Mouse (Mus musculus) gastrocnemius, postnatal 4 days (tissue): Measurements from ENCODE around the gene Cep295nl. TPM values are rescaled to one million over a fixed set of nuclear protein-coding genes. Genes with fewer than 3 reads are reported as not detected.

Source experiments
- DNase-seq, 2 experiments: peaks; one replicate each; pipeline ENCODE4 v3.0.0; 2021 to 2022; ENCODE audit warnings: low spot score in 2 of 2, mixed read lengths in 2 of 2
- total RNA-seq, 2 experiments: library from RNA; stranded (reverse); gene quantifications; 2 replicates each; pipeline ENCODE4 v1.2.3; 2021

The Cep295nl gene
- total RNA-seq, 2 experiments from 2014 or later, result 3.2 to 4.3 TPM

- no peak for DNase-seq
These were observed 13.3 kb upstream of the Cep295nl start, which contains the start of gene Timp2 for GRCm38 (mm10) chr11:118355640-118356039. Timp2 (minus strand) TSS chr11:118355740.

- peak; percentile 90 to 94 for DNase-seq
These were observed 12.9 kb upstream of the Cep295nl start for GRCm38 (mm10) chr11:118355205-118355604.

DNA sequence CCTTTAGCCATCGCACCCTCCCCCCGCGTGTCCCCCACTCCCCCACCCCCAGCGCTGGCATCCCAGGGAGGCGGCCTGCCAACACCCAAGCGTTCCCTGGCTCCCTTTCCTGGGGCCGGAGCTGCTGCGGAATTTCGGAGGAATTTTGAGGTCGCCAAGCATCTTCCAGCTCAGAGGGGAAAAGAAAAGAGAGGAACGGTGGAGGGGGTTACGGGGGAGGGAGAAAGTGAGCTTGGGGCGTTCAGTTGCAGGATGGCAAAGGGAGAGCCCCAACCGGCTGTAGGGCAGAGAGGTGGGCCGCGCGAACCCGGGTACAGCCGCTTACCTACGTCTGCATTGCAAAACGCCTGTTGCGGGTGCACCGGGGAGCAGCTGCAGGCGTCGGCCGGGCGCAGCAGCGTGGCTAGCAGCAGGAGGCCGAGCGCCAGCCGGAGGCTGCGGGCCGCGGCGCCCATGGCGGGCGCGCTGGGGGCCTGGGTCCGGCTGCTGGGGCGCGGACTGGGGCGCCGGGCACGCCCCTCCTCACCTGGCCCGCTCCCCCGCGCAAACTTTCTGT is 12.4 kb upstream of the Cep295nl start:
- DNase-seq, result peak; percentile 59 to 62

- DNase-seq, result no peak
These were observed 7.2 kb upstream of the Cep295nl start for GRCm38 (mm10) chr11:118349494-118349893.

DNA sequence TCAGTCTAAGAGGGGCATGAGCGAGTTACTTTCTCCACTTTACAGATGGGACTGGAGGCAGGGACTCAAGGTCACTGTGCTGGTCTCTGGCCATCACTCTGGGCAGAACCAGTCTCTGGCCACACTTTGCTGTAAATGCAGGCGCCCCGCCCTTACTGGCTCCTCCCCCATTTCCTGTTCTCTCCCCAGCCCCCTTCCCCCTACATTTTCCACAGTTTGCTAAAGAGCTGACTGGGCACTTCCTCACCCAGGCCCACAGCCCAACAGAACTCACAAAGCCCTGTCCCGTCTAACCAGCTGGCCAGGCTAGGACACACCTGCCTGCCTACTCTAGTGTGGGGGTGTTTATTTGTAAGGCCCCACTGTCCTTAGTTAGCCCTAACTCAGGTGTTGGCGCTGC is 6.6 kb upstream of the Cep295nl start:
- DNase-seq, result peak in 1 of 2 experiments; percentile 63

DNA sequence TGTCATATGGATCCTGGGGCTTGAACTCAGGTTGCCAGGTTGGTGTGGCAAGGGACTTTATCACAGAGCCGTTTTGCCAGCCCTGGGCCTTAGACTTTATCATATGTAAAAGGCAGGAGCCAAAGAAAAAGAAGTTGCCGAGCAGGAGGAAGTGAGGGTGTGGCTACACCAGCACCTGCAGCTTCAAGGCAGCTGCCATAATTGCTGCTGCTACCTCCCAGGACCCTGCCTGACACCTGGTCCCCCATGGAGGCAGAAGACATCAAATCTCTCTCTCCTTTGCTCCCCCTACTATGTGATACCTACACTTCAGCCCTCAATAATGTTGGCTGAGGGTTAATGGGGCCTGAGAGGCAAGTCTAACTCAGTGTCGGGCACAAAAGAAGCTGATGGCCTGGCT is 6.1 kb upstream of the Cep295nl start:
- DNase-seq, result no peak

- DNase-seq, result no peak
These were observed 5.6 kb upstream of the Cep295nl start for GRCm38 (mm10) chr11:118347911-118348310.

GRCm38 (mm10) chr11:118347391-118347790 is 5.1 kb upstream of the Cep295nl start:
- DNase-seq, result no peak

GRCm38 (mm10) chr11:118346395-118347096 is 4.2 kb upstream of the Cep295nl start:
- DNase-seq, result no peak

DNA sequence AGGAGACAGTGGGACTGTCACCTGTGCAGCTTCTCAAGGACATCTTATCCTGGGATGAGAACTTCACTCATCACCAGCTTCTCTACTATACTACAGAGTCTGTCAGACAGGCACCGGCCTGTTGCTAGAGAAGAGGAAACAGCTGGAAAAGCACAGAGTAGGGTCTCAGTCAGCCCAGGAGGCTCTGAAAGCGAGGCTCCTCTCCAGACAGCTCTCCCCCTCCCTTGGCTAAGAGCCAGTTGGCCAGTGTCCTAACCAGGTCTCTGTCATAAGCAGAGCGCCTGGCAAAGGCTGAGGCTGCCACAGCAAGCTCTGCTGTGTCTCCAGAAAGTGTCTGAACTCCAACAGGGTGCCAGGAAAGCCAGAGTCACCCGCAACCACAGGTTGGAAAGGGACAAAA is 3.4 kb upstream of the Cep295nl start:
- no peak for DNase-seq

- no peak for DNase-seq
These were observed 1.3 kb upstream of the Cep295nl start for GRCm38 (mm10) chr11:118343629-118344028.

- no peak for DNase-seq
These were observed 4.7 kb downstream of the Cep295nl start for GRCm38 (mm10) chr11:118337491-118338168.

DNA sequence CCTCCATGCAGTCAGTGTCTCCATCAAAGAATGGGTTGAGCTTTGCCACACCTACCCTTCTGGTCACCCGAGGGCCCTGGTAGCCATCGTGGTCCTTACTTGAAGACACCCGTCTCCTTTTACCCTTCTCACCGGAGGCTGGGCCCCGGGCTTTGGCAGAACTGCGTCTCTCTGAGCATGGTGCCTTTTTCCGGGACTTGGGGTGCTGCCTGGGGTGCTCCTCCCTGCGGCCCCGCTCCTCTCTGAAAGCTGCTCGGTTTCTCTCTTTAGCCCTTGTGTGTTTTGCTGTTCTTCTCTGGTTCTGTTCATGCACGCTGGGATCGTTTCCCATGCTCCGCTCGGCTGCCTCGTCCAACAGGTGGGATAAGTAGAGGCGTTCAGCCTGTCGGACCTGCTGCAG is 8.9 kb downstream of the Cep295nl start:
- no peak for DNase-seq

- DNase-seq, result no peak
These were observed 9.9 kb downstream of the Cep295nl start for GRCm38 (mm10) chr11:118332376-118332775.

GRCm38 (mm10) chr11:118330777-118331176 is 11.5 kb downstream of the Cep295nl start:
- DNase-seq, result no peak

GRCm38 (mm10) chr11:118330361-118330760 is 11.9 kb downstream of the Cep295nl start:
- no peak for DNase-seq

GRCm38 (mm10) chr11:118328947-118329346 is 13.4 kb downstream of the Cep295nl start:
- DNase-seq, result no peak

DNA sequence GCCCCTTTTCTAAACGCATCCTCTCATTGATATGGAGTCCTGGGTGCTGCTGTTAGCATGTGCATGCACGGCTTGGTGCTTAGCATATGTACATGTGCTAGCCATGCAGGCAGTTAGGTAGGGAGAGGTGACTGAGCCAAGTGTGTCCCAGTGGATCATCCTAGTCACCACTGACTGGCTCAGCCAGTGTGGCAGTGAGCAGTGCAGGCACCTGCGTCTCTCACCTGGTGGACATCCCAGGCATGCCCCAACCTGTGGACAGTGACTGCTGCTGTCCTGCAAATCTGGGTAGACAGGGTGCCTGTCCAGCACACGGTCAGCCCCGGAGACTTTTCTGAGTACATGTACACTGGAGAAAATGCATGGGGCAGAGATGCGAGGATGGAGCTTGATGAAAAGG is 13.8 kb downstream of the Cep295nl start:
- DNase-seq, result no peak

DNA sequence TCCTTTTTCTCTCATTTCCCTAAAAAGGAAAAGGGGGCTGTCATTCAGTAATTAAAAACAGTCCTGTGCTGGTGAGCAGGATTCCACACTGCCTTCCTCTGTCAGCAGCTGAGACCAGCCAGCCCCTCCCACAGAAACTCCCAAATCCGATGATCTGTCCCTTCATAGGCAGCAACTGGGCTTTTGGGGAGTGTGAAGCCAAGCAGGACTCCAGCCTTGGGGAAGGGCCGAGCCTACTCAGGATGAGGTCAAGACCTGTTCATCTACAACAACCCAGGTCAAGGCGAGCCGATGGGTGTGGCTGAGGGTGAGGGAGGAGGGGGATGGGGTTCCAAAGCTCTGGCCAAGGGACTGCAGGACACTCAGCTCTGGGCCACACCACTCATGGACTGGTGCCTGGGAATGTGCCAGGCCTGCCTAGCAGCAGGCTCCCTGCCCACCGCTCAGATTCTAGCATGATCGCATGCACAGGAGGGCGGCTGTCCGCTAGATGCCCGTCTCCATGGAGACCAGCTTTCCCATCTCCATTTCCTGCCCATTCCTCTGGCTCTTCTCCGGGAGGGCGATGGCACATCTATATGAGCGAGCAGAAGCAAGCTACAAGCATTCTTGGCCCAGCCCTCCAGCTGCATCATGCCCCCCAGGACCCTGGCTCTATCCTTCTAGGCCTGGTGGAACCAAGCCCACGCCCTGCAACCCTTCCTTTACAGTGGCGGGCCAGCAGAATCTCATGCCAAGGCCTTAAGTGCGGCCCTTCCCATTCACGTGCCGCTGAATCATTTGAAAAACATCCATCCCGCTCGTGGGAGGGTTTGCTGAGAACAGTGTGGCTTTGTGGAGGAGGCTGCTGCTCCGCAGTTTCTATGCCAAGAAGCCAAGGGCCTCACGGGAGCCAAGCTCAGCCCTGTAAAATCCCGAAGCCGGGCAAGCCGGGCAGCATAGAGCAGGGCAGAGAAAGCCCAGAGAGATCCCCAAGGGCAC is 15.0 kb downstream of the Cep295nl start:
- DNase-seq, result peak; percentile 41 to 79

GRCm38 (mm10) chr11:118326491-118326890 is 15.8 kb downstream of the Cep295nl start:
- DNase-seq, result no peak

DNA sequence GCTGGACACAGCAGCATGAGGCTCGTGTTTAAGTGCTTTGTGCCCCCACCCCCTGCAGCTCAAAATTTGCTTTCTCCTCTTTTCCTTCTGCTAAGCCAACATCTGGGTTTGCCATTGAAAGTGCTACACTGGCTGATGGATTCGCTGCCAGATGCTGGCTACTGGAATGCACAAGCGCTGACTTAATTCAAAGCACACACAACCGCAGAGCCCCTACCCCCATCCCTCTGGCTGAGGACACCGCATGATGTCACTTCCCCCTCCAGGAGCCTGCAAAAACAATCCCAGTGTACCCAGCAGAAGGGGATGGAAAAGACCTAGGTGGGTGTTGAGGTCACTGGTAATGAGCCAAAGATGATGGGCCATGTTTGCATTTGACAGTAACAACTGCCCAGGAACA is 17.8 kb downstream of the Cep295nl start:
- DNase-seq, result peak; percentile 44 to 48
